Mouse (Mus musculus) gastrocnemius, adult 2 months (tissue): ENCODE results near the gene Tbc1d7. TPM values are rescaled to one million over a fixed set of nuclear protein-coding genes. Genes with fewer than 3 reads are reported as not detected.

Experiments used
- DNase-seq: peaks from one replicate; pipeline ENCODE4 v3.0.0; 2022
- H3K27ac ChIP-seq: fragments of 200-600 bp; 2 replicates; pipeline ENCODE4 v1.8.1; 2022; ENCODE audit warnings: mild to moderate bottlenecking
- H3K4me3 ChIP-seq: fragments of 200-600 bp; 2 replicates; pipeline ENCODE4 v1.8.1; 2022; ENCODE audit warnings: mild to moderate bottlenecking, moderate library complexity
- CTCF ChIP-seq: fragments of 200-600 bp; IDR thresholded peaks from 2 replicates; pipeline ENCODE4 v1.8.1; 2022; ENCODE audit warnings: antibody characterized with exemption, mild to moderate bottlenecking, moderate library complexity
- intact Hi-C: fragments of 180-260 bp; cut with DNase I; formaldehyde crosslinking; loops from one replicate; pipeline ENCODE4 v1.15.1; 2025
- total RNA-seq, 2 experiments: library from RNA; stranded (reverse); gene quantifications; 2 replicates each; pipeline ENCODE4 v1.2.3; 2021

Tbc1d7 gene
- total RNA-seq, 2 experiments from 2014 or later, result 20.7 to 29.4 TPM

DNA sequence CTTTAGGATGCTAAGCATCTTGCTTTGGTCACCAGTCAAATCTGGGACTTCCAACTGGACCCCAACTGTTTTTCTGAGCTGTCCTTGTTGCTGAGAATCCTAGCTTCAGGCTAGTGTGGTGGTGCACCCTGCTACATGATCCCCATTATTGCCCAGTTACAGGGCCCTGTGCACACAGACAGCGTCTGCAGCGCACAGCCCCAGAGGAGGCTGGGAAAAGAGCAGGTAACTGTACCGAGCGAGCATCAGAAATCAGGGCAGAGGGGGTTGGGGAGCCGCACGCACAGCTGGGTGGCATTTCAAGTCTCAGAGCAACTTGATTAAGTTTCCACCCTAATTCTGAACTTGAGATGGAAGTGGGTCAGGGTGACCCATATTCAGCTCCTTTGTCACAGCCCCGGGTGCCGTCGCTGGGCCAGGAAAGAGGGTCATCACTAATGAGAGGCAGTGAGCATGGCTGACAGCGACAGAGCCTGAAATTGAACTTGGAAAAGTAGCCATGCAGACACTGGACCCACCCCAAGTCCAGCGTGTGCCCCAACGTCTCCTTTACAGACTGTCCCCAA, 34.9 kb upstream of the Tbc1d7 start:
- intact Hi-C loops, result no loop called here
- Histone ChIP-seq H3K27ac (no peak overlapping the region), H3K4me3 (no peak overlapping the region)
- no peak for TF ChIP-seq CTCF
- no peak for DNase-seq

- intact Hi-C loops, result no loop called here
- Histone ChIP-seq H3K4me3 (no peak overlapping the region), H3K27ac (peak overlapping the region; percentile 1; the same call in 1 of the 2 replicates)
- TF ChIP-seq CTCF, result no peak
- DNase-seq, result no peak
Observed at GRCm38 (mm10) chr13:43203641-43204040, 32.3 kb upstream of the Tbc1d7 start.

- H3K4me3 ChIP-seq, result no peak overlapping the region
- DNase-seq, result peak; percentile 62
- peak overlapping the region; percentile 1; the same call in 1 of the 2 replicates for H3K27ac ChIP-seq
- intact Hi-C loops, result no loop called here
- TF ChIP-seq CTCF, result peak; percentile 49
Observed at GRCm38 (mm10) chr13:43203234-43203633, 31.9 kb upstream of the Tbc1d7 start.

- no peak for TF ChIP-seq CTCF
- DNase-seq, result no peak
- Histone ChIP-seq H3K4me3 (no peak overlapping the region), H3K27ac (no peak overlapping the region)
- intact Hi-C loops, result no loop called here
Observed at GRCm38 (mm10) chr13:43202351-43202750, 31.1 kb upstream of the Tbc1d7 start.

DNA sequence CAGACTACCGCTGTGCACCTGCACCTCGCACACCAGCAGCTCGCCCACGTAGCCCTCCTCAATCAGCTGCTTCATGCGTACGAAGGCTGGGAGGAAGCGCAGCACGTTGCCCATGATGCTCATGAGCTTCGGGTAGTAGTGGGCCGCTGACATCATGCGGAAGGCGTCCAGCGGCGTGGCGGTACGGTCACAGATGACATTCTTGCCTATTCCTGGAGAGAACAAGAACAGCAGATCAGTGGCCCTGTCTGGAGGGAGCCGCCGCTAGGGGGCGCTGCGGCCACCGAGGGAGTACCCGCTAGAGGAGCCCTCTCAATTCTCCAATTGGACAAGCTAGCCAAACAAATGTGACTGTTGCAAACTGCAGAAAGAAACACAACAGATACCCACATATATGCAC, 29.7 kb upstream of the Tbc1d7 start:
- Histone ChIP-seq H3K27ac (no peak overlapping the region), H3K4me3 (no peak overlapping the region)
- peak; percentile 77 for TF ChIP-seq CTCF
- DNase-seq, result peak; percentile 59
- intact Hi-C loops, result loop anchor here (2.0 kb wide), 1 partner anchor 104 kb away; the partner anchor contains the start of gene Gfod1

- TF ChIP-seq CTCF, result no peak
- intact Hi-C loops, result loop anchor here (2.0 kb wide), 1 partner anchor 104 kb away; the partner anchor contains the start of gene Gfod1
- no peak for DNase-seq
Observed at GRCm38 (mm10) chr13:43200473-43200872, 29.2 kb upstream of the Tbc1d7 start.

GRCm38 (mm10) chr13:43199749-43200148, 28.4 kb upstream of the Tbc1d7 start:
- peak; percentile 64 for TF ChIP-seq CTCF
- peak; percentile 61 for DNase-seq
- no peak overlapping the region for H3K27ac ChIP-seq
- no peak overlapping the region for H3K4me3 ChIP-seq
- intact Hi-C loops, result loop anchor here (2.0 kb wide), 1 partner anchor 105 kb away; the partner anchor contains the start of gene Gfod1

More at GRCm38 (mm10) chr13:43200473-43200872, 29.2 kb upstream of the Tbc1d7 start:
- Histone ChIP-seq H3K4me3 (no peak overlapping the region), H3K27ac (no peak overlapping the region)

GRCm38 (mm10) chr13:43199282-43199681, 28.0 kb upstream of the Tbc1d7 start:
- no peak for DNase-seq
- no peak for TF ChIP-seq CTCF
- no peak overlapping the region for H3K4me3 ChIP-seq
- intact Hi-C loops, result no loop called here
- no peak overlapping the region for H3K27ac ChIP-seq

DNA sequence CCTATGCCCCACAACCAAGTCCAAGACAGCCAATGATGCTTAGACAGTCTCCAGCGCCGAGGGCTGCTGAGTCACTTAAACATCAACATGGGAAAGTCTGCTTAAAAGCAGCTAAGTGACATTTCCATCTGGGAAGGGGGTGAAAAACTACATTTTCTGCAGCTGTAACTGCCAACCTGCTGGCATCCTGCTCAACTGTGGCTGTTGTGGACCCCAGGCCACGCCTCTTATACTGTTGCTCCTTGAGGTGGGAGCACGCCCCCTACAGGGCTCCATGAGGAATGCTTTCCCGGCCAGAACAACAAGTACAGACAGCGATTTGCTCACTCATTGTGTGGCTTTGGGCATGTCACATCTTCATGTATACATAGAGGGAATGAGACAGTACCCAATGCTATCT, 25.9 kb upstream of the Tbc1d7 start:
- TF ChIP-seq CTCF, result peak; percentile 35; the same call in 1 of the 2 replicates
- no peak for DNase-seq
- Histone ChIP-seq H3K27ac (no peak overlapping the region), H3K4me3 (no peak overlapping the region)
- intact Hi-C loops, result no loop called here

DNA sequence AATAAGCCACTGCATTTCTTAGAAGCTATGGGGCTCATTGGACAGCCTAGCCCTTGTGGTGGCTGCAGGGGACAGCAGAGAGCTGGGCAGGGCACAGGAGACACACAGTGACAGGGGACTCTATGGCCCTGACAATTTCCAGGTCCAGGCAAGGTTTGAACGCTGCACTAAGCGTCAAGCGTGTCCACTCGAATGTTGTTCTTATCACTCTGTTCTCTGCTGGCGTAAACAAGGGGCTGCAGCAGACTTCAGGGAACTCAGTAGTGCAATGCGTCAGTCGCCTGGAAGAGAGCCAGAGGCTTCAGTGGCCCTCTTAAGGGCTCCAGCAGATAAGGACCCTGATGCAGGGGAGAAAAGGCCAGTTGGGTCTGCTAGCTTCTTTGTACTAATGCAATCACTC, 24.7 kb upstream of the Tbc1d7 start:
- peak; percentile 29; the same call in 1 of the 2 replicates for TF ChIP-seq CTCF
- Histone ChIP-seq H3K4me3 (no peak overlapping the region), H3K27ac (no peak overlapping the region)
- DNase-seq, result no peak
- intact Hi-C loops, result no loop called here

GRCm38 (mm10) chr13:43193932-43194331, 22.6 kb upstream of the Tbc1d7 start:
- Histone ChIP-seq H3K4me3 (no peak overlapping the region), H3K27ac (no peak overlapping the region)
- no peak for TF ChIP-seq CTCF
- intact Hi-C loops, result no loop called here
- DNase-seq, result no peak

- Histone ChIP-seq H3K27ac (no peak overlapping the region), H3K4me3 (no peak overlapping the region)
- DNase-seq, result no peak
- no peak for TF ChIP-seq CTCF
- intact Hi-C loops, result no loop called here
Observed at GRCm38 (mm10) chr13:43193266-43193665, 22.0 kb upstream of the Tbc1d7 start.

DNA sequence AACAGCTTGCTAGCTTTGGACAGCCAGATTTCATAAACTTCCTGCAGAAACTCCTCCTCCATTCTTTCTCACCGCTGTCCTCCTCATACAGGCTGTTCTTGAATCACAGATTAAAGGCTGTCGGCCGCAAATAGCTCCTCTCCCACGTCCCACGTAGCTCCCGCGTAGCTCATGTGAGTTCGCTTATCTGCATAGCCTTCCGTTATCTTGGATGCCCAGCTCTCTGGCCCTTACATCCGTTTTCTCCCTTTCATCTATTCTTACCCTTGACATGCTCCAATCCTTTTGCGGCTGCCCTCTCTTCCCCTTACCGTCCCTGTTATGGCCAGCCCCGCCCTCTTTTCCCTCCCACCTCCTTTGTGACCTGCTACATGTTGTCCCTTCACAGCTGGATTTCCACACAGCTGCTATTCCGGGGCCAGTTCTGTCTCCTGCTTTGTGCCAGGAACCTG, 20.5 kb upstream of the Tbc1d7 start:
- no peak for TF ChIP-seq CTCF
- H3K4me3 ChIP-seq, result peak overlapping the region; percentile 43
- intact Hi-C loops, result no loop called here
- H3K27ac ChIP-seq, result no peak overlapping the region
- no peak for DNase-seq

- intact Hi-C loops, result no loop called here
- no peak overlapping the region for H3K27ac ChIP-seq
- no peak for DNase-seq
- no peak for TF ChIP-seq CTCF
- peak overlapping the region; percentile 43; the same call in 1 of the 2 replicates for H3K4me3 ChIP-seq
Observed at GRCm38 (mm10) chr13:43191290-43191689, 20.0 kb upstream of the Tbc1d7 start.
